Mouse (Mus musculus): ENCODE measurements around the gene Mcrs1. TPM values are rescaled to one million over a fixed set of nuclear protein-coding genes. Genes with fewer than 3 reads are reported as not detected.

Gene Mcrs1
- polyA plus RNA-seq, 1 experiment from 2014 or later, result 193 TPM

DNA sequence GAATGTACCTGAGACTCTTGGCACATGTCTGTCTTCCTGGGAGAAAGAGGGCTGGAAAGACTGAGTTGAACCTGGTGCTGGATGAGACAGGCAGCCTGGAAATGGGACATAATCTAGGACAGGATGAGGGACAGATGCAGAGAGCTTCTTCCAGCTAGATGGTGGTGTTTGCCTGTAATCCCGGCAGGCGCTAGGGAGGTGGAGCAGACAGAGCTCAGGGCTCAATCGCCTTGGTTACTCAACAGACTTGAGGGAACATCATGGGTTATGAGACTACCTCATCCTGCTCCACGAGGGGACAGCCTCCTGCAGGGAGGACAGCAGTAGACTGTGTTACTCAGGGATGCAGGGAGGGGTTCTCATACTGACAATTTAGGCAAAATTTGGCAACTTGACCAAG lies 10.5 kb downstream of the Mcrs1 start:
- Histone ChIP-seq H3K4me2 (no peak overlapping the region), H3K27me3 (ENCODE audit: control insufficient read depth, insufficient read depth, low read length) (no peaks in the 10 kb centered on the region), H3K4me3 (ENCODE audit: low read depth, low read length) (no peak overlapping the region), H3K4me1 (ENCODE audit: control insufficient read depth, insufficient read depth, low read length) (no peaks in the 10 kb centered on the region), H3K9me3 (ENCODE audit: control insufficient read depth, low read length) (no peaks in the 10 kb centered on the region), H3K9ac (ENCODE audit: low read length) (no peak overlapping the region), H3K36me3 (ENCODE audit: control insufficient read depth, insufficient read depth, low read length) (peaks cover 12% of the 10 kb centered on the region), H3K27ac (ENCODE audit: low read depth, low read length) (no peak overlapping the region)
- no peak for DNase-seq (ENCODE audit: low spot score, missing footprints)
- no peak for ATAC-seq (ENCODE audit: low FRiP score)
- WGBS, result 65% methylated on average over 4 of the region's 4 CpGs

GRCm38 (mm10) chr15:99240129-99240528 lies 11.6 kb downstream of the Mcrs1 start:
- Histone ChIP-seq H3K27ac (ENCODE audit: low read depth, low read length) (no peak overlapping the region), H3K9ac (ENCODE audit: low read length) (no peak overlapping the region), H3K4me2 (no peak overlapping the region), H3K36me3 (ENCODE audit: control insufficient read depth, insufficient read depth, low read length) (peaks cover 8% of the 10 kb centered on the region; the same call in 1 of the 2 replicates), H3K4me1 (ENCODE audit: control insufficient read depth, insufficient read depth, low read length) (no peaks in the 10 kb centered on the region), H3K27me3 (ENCODE audit: control insufficient read depth, insufficient read depth, low read length) (no peaks in the 10 kb centered on the region), H3K4me3 (ENCODE audit: low read depth, low read length) (no peak overlapping the region), H3K9me3 (ENCODE audit: control insufficient read depth, low read length) (no peaks in the 10 kb centered on the region)
- DNase-seq (ENCODE audit: low spot score, missing footprints) (no peak), ATAC-seq (ENCODE audit: low FRiP score) (no peak)
- 79% methylated on average over 4 of the region's 4 CpGs for WGBS

DNA sequence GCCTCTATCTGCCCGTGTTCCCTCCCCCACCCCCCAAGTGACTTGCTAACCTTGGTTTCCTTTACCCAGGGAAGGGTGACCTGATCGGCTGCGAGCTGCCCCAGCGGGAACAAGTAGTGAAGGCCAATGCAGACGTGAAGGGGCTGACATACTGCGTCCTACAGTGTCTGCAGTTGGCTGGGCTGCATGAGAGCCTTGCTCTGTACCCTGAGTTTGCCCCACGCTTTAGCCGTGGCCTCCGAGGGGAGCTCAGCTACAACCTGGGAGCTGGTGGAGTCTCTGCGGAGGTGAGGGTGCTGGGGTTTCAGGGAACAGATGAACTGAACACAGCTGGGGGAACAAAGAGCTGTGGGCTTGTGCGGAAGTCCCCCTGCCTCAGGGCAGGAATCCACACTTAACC lies 13.8 kb downstream of the Mcrs1 start:
- ATAC-seq (ENCODE audit: low FRiP score), result no peak
- H3K4me2 ChIP-seq, result no peak overlapping the region
- no peaks in the 10 kb centered on the region for H3K9me3 ChIP-seq (ENCODE audit: control insufficient read depth, low read length)
- no peak overlapping the region for H3K4me3 ChIP-seq (ENCODE audit: low read depth, low read length)
- H3K27me3 ChIP-seq (ENCODE audit: control insufficient read depth, insufficient read depth, low read length), result no peaks in the 10 kb centered on the region
- 72% methylated on average over 11 of the region's 11 CpGs for WGBS
- no peak overlapping the region for H3K9ac ChIP-seq (ENCODE audit: low read length)
- no peak overlapping the region for H3K27ac ChIP-seq (ENCODE audit: low read depth, low read length)
- no peaks in the 10 kb centered on the region for H3K4me1 ChIP-seq (ENCODE audit: control insufficient read depth, insufficient read depth, low read length)
- peaks cover 2% of the 10 kb centered on the region; the same call in 1 of the 2 replicates for H3K36me3 ChIP-seq (ENCODE audit: control insufficient read depth, insufficient read depth, low read length)
- DNase-seq (ENCODE audit: low spot score, missing footprints), result no peak

DNA sequence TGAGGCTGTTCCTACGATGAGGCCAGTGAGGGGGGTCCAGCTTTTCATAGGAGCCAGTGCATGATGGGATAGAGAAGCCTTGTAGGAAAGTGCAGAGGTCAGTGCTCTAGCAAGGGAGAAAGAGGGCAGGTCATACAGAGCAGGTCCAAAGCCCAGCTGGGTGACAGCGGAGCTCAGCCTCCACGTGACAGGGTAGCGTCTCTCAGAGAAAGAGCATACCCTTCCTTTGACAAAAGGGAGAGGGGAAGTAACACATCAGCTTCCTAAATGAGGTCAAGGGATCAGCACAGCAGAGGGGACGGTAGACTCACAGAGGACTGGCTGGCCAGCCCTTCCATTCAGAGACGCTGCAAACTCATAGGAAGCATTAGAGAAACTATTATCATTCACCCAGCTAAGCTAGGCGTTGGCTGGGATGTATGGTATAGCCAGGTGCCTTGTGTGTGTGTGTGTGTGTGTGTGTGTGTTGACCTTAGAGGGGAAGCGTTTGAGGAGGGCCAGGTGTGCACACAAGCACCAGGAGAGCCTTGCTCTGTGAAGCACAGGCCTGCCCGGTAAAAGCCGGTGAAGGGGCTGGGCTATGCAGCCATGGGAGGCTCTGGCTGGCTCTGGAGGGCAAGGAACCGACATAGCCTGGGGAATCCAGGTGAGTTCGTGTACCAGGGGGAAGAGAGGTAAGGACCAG lies 17.3 kb downstream of the Mcrs1 start:
- no peaks in the 10 kb centered on the region for H3K9me3 ChIP-seq (ENCODE audit: control insufficient read depth, low read length)
- WGBS, result 60% methylated on average over 12 of the region's 12 CpGs
- H3K9ac ChIP-seq (ENCODE audit: low read length), result no peak overlapping the region
- H3K27ac ChIP-seq (ENCODE audit: low read depth, low read length), result no peak overlapping the region
- no peak overlapping the region for H3K4me2 ChIP-seq
- H3K4me1 ChIP-seq (ENCODE audit: control insufficient read depth, insufficient read depth, low read length), result no peaks in the 10 kb centered on the region
- DNase-seq (ENCODE audit: low spot score, missing footprints) (no peak), ATAC-seq (ENCODE audit: low FRiP score) (no peak)
- H3K36me3 ChIP-seq (ENCODE audit: control insufficient read depth, insufficient read depth, low read length), result no peaks in the 10 kb centered on the region
- peaks cover 3% of the 10 kb centered on the region; the same call in 1 of the 2 replicates for H3K27me3 ChIP-seq (ENCODE audit: control insufficient read depth, insufficient read depth, low read length)
- no peak overlapping the region for H3K4me3 ChIP-seq (ENCODE audit: low read depth, low read length)

- WGBS, result 70% methylated on average over 17 of the region's 17 CpGs
- H3K27me3 ChIP-seq (ENCODE audit: control insufficient read depth, insufficient read depth, low read length), result peaks cover 4% of the 10 kb centered on the region; the same call in 1 of the 2 replicates
Measured at GRCm38 (mm10) chr15:99233719-99234118, 18.0 kb downstream of the Mcrs1 start.

DNA sequence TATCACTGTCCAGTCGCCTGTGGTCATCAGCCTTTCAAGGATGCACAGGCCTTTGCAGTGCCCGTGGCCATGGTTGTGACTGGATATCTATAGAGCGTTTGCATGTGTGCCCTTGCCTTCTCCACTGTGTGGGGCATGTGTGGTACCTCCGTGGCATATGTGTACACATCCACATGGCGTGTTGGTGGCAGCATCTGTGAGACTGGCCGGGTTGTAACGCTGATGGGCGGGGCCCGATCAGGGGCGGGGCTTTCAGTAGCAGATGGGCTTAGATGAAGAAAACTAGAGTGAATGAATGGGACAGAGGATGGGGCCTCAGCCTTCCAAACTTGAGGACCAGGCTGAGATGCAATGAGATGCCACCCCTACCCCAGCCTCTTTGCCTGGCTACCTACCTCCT lies 19.8 kb downstream of the Mcrs1 start:
- H3K27ac ChIP-seq (ENCODE audit: low read depth, low read length), result no peak overlapping the region
- H3K27me3 ChIP-seq (ENCODE audit: control insufficient read depth, insufficient read depth, low read length), result peaks cover 21% of the 10 kb centered on the region
- no peaks in the 10 kb centered on the region for H3K4me1 ChIP-seq (ENCODE audit: control insufficient read depth, insufficient read depth, low read length)
- no peaks in the 10 kb centered on the region for H3K36me3 ChIP-seq (ENCODE audit: control insufficient read depth, insufficient read depth, low read length)
- H3K9me3 ChIP-seq (ENCODE audit: control insufficient read depth, low read length), result no peaks in the 10 kb centered on the region
- ATAC-seq (ENCODE audit: low FRiP score) (no peak), DNase-seq (ENCODE audit: low spot score, missing footprints) (no peak)
- no peak overlapping the region for H3K4me3 ChIP-seq (ENCODE audit: low read depth, low read length)
- no peak overlapping the region for H3K9ac ChIP-seq (ENCODE audit: low read length)
- no peak overlapping the region for H3K4me2 ChIP-seq
- 76% methylated on average over 10 of the region's 10 CpGs for whole genome bisulfite sequencing

More at GRCm38 (mm10) chr15:99233719-99234118, 18.0 kb downstream of the Mcrs1 start:
- H3K36me3 ChIP-seq (ENCODE audit: control insufficient read depth, insufficient read depth, low read length), result no peaks in the 10 kb centered on the region
- DNase-seq (ENCODE audit: low spot score, missing footprints), result no peak
- H3K4me2 ChIP-seq, result no peak overlapping the region
- no peak overlapping the region for H3K9ac ChIP-seq (ENCODE audit: low read length)
- H3K4me3 ChIP-seq (ENCODE audit: low read depth, low read length), result no peak overlapping the region
- H3K9me3 ChIP-seq (ENCODE audit: control insufficient read depth, low read length), result no peaks in the 10 kb centered on the region
- ATAC-seq (ENCODE audit: low FRiP score), result no peak
- H3K4me1 ChIP-seq (ENCODE audit: control insufficient read depth, insufficient read depth, low read length), result no peaks in the 10 kb centered on the region
- no peak overlapping the region for H3K27ac ChIP-seq (ENCODE audit: low read depth, low read length)

DNA sequence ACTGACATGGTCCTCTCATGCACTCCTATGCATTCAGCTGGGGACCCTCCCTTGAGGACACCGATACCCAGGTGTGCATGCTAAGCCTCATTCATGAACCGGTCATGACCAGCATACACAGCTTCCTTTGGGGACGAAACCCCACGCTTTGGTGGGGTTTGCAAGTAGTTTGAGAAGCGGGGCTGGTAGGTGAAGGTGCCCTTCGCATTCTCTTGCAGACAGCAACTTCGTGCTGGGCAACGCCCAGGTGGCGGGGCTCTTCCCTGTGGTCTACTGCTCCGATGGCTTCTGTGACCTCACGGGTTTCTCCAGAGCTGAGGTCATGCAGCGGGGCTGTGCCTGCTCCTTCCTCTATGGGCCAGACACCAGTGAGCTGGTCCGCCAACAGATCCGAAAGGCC lies 25.7 kb downstream of the Mcrs1 start:
- no peak overlapping the region for H3K4me2 ChIP-seq
- DNase-seq (ENCODE audit: low spot score, missing footprints) (no peak), ATAC-seq (ENCODE audit: low FRiP score) (no peak)
- H3K9me3 ChIP-seq (ENCODE audit: control insufficient read depth, low read length), result no peaks in the 10 kb centered on the region
- peaks cover 22% of the 10 kb centered on the region for H3K4me1 ChIP-seq (ENCODE audit: control insufficient read depth, insufficient read depth, low read length)
- no peak overlapping the region for H3K27ac ChIP-seq (ENCODE audit: low read depth, low read length)
- H3K36me3 ChIP-seq (ENCODE audit: control insufficient read depth, insufficient read depth, low read length), result no peaks in the 10 kb centered on the region
- H3K4me3 ChIP-seq (ENCODE audit: low read depth, low read length), result no peak overlapping the region
- no peak overlapping the region for H3K9ac ChIP-seq (ENCODE audit: low read length)
- 18% methylated on average over 14 of the region's 14 CpGs for WGBS
- H3K27me3 ChIP-seq (ENCODE audit: control insufficient read depth, insufficient read depth, low read length), result peaks cover 80% of the 10 kb centered on the region

GRCm38 (mm10) chr15:99225081-99225810 lies 26.5 kb downstream of the Mcrs1 start:
- no peak overlapping the region for H3K4me2 ChIP-seq
- no peak for ATAC-seq (ENCODE audit: low FRiP score)
- under 1% methylated on average over 21 of the region's 22 CpGs for WGBS

DNA sequence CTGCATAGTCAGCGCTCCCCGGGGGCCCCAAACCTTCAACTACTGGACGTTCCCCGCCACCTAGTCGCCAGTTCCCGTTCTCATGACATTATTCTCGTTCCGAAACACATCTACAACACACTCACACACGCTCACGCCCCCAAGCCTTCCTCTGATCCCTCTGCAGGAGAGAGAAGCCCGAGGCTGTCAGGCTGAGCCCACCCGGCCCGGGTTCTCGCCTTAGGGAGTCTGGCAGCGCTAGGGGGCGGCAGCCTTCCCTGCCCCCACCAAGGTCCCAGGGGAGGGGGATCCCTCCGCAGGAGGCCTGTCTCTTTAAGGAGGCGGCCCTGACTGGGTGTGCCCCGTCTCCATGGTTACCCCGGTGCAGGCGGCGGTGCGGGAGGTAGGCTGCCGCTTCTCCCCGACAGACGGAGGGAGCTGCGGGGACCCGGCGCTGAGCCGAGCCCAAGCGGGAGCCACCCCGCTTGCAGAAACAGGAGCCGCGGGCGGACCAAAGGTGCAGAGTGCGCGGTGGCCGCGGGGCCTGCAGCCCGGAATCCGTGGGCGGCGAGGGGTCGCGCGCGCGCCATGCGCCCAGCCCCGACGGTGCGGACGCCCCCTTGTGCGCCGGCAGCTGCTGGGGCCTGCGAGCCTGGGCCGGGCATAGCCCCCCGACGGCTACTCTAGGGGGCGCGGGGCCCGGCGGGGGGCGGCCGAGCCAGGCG lies 27.4 kb downstream of the Mcrs1 start, which contains the start of gene Kcnh3:
TSS of gene Kcnh3 (plus strand) at position 654 of the 704 bp plus-strand sequence.
- Histone ChIP-seq H3K4me1 (ENCODE audit: control insufficient read depth, insufficient read depth, low read length) (peaks cover 22% of the 10 kb centered on the region), H3K27me3 (ENCODE audit: control insufficient read depth, insufficient read depth, low read length) (peaks cover 80% of the 10 kb centered on the region), H3K9me3 (ENCODE audit: control insufficient read depth, low read length) (no peaks in the 10 kb centered on the region), H3K4me2 (peak within 1 kb of the TSS; percentile 40), H3K4me3 (ENCODE audit: low read depth, low read length) (peak within 1 kb of the TSS; percentile 28), H3K27ac (ENCODE audit: low read depth, low read length) (no peak within 1 kb of the TSS), H3K36me3 (ENCODE audit: control insufficient read depth, insufficient read depth, low read length) (no peaks in the 10 kb centered on the region), H3K9ac (ENCODE audit: low read length) (peak within 1 kb of the TSS; percentile 9; the same call in 1 of the 2 replicates)
- DNase-seq (ENCODE audit: low spot score, missing footprints) (peak; percentile 97), ATAC-seq (ENCODE audit: low FRiP score) (peak; percentile 60)
- under 1% methylated on average over 55 of the region's 66 CpGs for WGBS

More at GRCm38 (mm10) chr15:99225081-99225810, 26.5 kb downstream of the Mcrs1 start:
- Histone ChIP-seq H3K36me3 (ENCODE audit: control insufficient read depth, insufficient read depth, low read length) (no peaks in the 10 kb centered on the region), H3K27ac (ENCODE audit: low read depth, low read length) (no peak overlapping the region), H3K9ac (ENCODE audit: low read length) (no peak overlapping the region), H3K4me3 (ENCODE audit: low read depth, low read length) (peak overlapping the region; percentile 28; the same call in 1 of the 2 replicates), H3K27me3 (ENCODE audit: control insufficient read depth, insufficient read depth, low read length) (peaks cover 80% of the 10 kb centered on the region), H3K4me1 (ENCODE audit: control insufficient read depth, insufficient read depth, low read length) (peaks cover 22% of the 10 kb centered on the region), H3K9me3 (ENCODE audit: control insufficient read depth, low read length) (no peaks in the 10 kb centered on the region)
- DNase-seq (ENCODE audit: low spot score, missing footprints), result peak; percentile 95
